Mouse (Mus musculus): ENCODE results near the gene Rhou.

- TF ChIP-seq CTCF (IDR thresholded peaks at IDR 0.05; ENCODE audit: borderline replicate concordance, insufficient read depth, low read length) (no peak), POLR2A (IDR thresholded peaks at IDR 0.05; ENCODE audit: low read depth, low read length) (no peak)
These were observed 13.1 kb downstream of the Rhou start for GRCm38 (mm10) chr8:123666832-123667231.

Data from embryonic fibroblast, embryonic 13.5 days (primary cell).